Mouse (Mus musculus): ENCODE data around the gene Hoxc5. TPM values are rescaled to one million over a fixed set of nuclear protein-coding genes. Genes with fewer than 3 reads are reported as not detected.

The Hoxc5 gene
- polyA plus RNA-seq, 1 experiment from 2014 or later: not detected

DNA sequence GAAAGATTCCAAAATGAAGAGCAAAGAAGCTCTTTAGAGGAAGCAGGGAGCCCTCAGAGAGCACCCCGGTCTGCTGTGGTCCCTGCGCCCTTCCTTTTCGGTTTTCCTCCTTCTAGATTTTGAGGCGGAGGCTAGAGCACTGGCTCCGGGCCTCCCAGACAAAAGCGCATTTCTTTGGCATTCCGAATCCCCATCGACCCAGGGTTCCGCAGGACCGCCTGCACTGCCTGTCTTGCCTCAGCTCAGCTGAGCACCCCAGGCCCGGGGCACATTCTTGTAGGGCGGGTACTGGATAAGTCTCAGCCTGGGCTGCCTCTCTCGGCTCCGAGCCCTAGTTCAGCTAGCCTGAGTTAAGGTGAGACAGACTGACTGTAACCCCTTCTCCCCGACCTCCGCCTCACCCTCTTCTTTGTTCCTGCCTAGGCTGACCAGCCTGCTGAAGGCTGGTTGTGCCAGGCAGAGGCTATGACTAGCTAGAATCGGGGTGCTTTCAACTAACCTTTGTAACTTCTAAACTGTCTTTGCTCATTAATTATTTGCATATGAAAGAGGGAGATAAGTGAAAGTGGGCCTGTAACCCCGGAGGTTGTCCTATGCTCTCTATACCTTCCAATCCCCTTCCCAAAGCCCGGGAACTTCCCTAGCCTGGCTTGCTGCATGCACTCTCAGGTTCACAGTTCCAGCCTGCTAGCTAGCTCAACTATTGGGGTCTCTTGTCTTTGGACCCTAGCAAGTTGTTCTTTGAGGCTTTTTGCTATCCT, 48.3 kb downstream of the Hoxc5 start:
- no peaks in the 10 kb centered on the region for H3K36me3 ChIP-seq (ENCODE audit: control insufficient read depth, insufficient read depth, low read length)
- H3K27ac ChIP-seq (ENCODE audit: low read depth, low read length): no peak overlapping the region
- H3K9ac ChIP-seq (ENCODE audit: low read length): no peak overlapping the region
- no peak overlapping the region for H3K4me2 ChIP-seq
- no peak for ATAC-seq (ENCODE audit: low FRiP score)
- WGBS: under 1% methylated on average over 19 of the region's 19 CpGs
- no peak for DNase-seq (ENCODE audit: low spot score, missing footprints)
- H3K4me3 ChIP-seq (ENCODE audit: low read depth, low read length): no peak overlapping the region
- no peaks in the 10 kb centered on the region for H3K9me3 ChIP-seq (ENCODE audit: control insufficient read depth, low read length)
- peaks cover 99% of the 10 kb centered on the region for H3K27me3 ChIP-seq (ENCODE audit: control insufficient read depth, insufficient read depth, low read length)
- H3K4me1 ChIP-seq (ENCODE audit: control insufficient read depth, insufficient read depth, low read length): no peaks in the 10 kb centered on the region

DNA sequence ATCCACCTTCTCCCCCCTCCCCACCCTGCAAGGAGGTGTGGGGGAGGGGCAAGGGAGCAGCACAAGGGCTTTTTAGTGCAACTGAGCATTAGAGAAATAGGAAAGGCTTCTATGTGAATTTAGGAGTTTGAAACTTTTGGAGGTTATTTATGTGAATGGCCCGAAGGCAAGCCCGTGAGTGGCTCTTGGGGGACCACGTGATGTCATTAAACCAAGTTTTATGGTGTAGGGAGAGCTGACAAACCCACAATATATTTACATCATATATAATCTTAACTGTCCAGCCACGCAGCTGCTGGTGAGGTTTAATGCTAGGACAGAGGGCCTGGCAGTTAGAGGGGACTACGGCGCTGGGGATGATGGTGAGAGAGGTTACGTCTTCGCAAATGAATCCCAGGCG, 51.4 kb downstream of the Hoxc5 start, which contains the start of gene Hoxc4:
Gene Hoxc4 (plus strand): TSS at position 299 of the 400 bp plus-strand sequence.
- Histone ChIP-seq H3K27me3 (ENCODE audit: control insufficient read depth, insufficient read depth, low read length) (peaks cover 100% of the 10 kb centered on the region), H3K27ac (ENCODE audit: low read depth, low read length) (no peak within 1 kb of the TSS), H3K4me3 (ENCODE audit: low read depth, low read length) (no peak within 1 kb of the TSS), H3K9ac (ENCODE audit: low read length) (no peak within 1 kb of the TSS), H3K9me3 (ENCODE audit: control insufficient read depth, low read length) (no peaks in the 10 kb centered on the region), H3K4me2 (no peak within 1 kb of the TSS), H3K4me1 (ENCODE audit: control insufficient read depth, insufficient read depth, low read length) (no peaks in the 10 kb centered on the region), H3K36me3 (ENCODE audit: control insufficient read depth, insufficient read depth, low read length) (no peaks in the 10 kb centered on the region)
- no peak for ATAC-seq (ENCODE audit: low FRiP score)
- 2% methylated on average over 9 of the region's 9 CpGs for WGBS
- no peak for DNase-seq (ENCODE audit: low spot score, missing footprints)

DNA sequence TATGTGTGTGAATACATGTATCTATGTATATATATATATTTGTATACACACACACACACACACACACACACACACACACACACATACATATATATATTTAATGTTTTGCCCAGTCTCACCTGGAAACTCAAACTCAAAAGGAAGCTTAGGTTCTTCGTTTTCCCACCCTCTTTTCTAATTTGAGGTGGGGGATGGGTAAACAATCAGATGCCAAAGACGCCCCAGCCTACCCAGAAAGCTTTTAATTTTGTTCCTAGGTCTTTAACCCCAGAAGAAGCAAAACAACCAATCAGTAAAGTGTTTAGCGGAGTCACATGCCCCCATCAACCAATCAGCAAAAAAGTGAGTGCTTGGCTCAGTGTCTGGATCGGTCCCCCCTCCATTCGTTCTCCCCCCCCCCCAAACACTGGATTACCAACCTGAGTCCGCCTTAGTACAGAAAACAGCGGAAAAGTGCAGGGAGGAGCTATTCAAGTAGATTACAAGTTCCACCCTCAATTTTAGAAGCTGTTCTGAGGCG, 53.7 kb downstream of the Hoxc5 start:
- no peak for ATAC-seq (ENCODE audit: low FRiP score)
- H3K9ac ChIP-seq (ENCODE audit: low read length): no peak overlapping the region
- H3K36me3 ChIP-seq (ENCODE audit: control insufficient read depth, insufficient read depth, low read length): no peaks in the 10 kb centered on the region
- under 1% methylated on average over 8 of the region's 8 CpGs for WGBS
- H3K27ac ChIP-seq (ENCODE audit: low read depth, low read length): no peak overlapping the region
- no peak for DNase-seq (ENCODE audit: low spot score, missing footprints)
- peaks cover 100% of the 10 kb centered on the region for H3K27me3 ChIP-seq (ENCODE audit: control insufficient read depth, insufficient read depth, low read length)
- no peaks in the 10 kb centered on the region for H3K4me1 ChIP-seq (ENCODE audit: control insufficient read depth, insufficient read depth, low read length)
- no peak overlapping the region for H3K4me2 ChIP-seq
- no peaks in the 10 kb centered on the region for H3K9me3 ChIP-seq (ENCODE audit: control insufficient read depth, low read length)
- H3K4me3 ChIP-seq (ENCODE audit: low read depth, low read length): no peak overlapping the region

DNA sequence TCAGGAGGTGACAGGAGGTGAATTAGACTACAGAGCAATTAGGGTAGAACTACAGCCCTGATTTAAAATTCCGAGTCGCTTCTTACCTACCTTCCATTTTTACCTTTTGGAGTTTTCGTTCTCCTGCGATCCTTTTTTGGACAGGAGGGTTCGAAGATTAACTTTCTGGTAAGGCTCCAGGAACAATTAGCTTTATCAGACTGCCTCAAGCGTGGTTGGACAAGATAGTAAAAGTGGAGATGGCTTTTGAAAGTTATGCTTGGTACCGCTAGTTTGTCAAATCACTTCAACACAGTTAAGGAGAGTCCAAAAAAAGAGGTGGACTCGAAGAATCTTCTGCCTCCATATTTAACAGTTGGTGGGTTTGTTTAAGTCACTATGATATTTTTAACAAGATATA, 54.3 kb downstream of the Hoxc5 start:
- WGBS: 6% methylated on average over 8 of the region's 8 CpGs
- ATAC-seq (ENCODE audit: low FRiP score): no peak
- Histone ChIP-seq H3K4me2 (no peak overlapping the region), H3K9me3 (ENCODE audit: control insufficient read depth, low read length) (no peaks in the 10 kb centered on the region), H3K4me3 (ENCODE audit: low read depth, low read length) (no peak overlapping the region), H3K36me3 (ENCODE audit: control insufficient read depth, insufficient read depth, low read length) (no peaks in the 10 kb centered on the region), H3K9ac (ENCODE audit: low read length) (no peak overlapping the region), H3K27ac (ENCODE audit: low read depth, low read length) (no peak overlapping the region), H3K27me3 (ENCODE audit: control insufficient read depth, insufficient read depth, low read length) (peaks cover 100% of the 10 kb centered on the region), H3K4me1 (ENCODE audit: control insufficient read depth, insufficient read depth, low read length) (no peaks in the 10 kb centered on the region)
- DNase-seq (ENCODE audit: low spot score, missing footprints): no peak

DNA sequence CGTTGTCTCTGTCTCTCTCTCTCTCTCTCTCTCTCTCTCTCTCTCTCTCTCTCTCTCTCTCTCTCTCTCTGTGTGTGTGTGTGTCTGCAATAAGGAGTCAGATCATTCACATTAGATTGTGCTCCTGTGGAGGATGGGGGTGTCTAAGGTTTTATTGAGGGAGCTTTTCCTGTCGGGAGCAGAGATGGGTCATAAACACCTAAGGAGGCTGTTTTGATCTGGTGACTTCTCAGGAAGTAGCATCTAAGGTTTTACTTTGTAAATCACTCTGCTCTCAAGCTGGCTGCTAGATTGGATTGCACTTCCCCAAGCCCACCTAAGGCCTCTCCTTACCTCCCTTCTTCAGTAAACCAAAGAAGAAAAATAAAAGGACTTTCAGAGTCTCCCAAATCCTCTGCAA, 56.9 kb downstream of the Hoxc5 start:
- WGBS: 6% methylated on average over 2 of the region's 2 CpGs
- no peak for DNase-seq (ENCODE audit: low spot score, missing footprints)
- no peak overlapping the region for H3K4me2 ChIP-seq
- H3K4me3 ChIP-seq (ENCODE audit: low read depth, low read length): no peak overlapping the region
- H3K4me1 ChIP-seq (ENCODE audit: control insufficient read depth, insufficient read depth, low read length): no peaks in the 10 kb centered on the region
- no peak for ATAC-seq (ENCODE audit: low FRiP score)
- no peak overlapping the region for H3K9ac ChIP-seq (ENCODE audit: low read length)
- H3K27me3 ChIP-seq (ENCODE audit: control insufficient read depth, insufficient read depth, low read length): peaks cover 100% of the 10 kb centered on the region
- no peaks in the 10 kb centered on the region for H3K9me3 ChIP-seq (ENCODE audit: control insufficient read depth, low read length)
- H3K36me3 ChIP-seq (ENCODE audit: control insufficient read depth, insufficient read depth, low read length): no peaks in the 10 kb centered on the region
- no peak overlapping the region for H3K27ac ChIP-seq (ENCODE audit: low read depth, low read length)

DNA sequence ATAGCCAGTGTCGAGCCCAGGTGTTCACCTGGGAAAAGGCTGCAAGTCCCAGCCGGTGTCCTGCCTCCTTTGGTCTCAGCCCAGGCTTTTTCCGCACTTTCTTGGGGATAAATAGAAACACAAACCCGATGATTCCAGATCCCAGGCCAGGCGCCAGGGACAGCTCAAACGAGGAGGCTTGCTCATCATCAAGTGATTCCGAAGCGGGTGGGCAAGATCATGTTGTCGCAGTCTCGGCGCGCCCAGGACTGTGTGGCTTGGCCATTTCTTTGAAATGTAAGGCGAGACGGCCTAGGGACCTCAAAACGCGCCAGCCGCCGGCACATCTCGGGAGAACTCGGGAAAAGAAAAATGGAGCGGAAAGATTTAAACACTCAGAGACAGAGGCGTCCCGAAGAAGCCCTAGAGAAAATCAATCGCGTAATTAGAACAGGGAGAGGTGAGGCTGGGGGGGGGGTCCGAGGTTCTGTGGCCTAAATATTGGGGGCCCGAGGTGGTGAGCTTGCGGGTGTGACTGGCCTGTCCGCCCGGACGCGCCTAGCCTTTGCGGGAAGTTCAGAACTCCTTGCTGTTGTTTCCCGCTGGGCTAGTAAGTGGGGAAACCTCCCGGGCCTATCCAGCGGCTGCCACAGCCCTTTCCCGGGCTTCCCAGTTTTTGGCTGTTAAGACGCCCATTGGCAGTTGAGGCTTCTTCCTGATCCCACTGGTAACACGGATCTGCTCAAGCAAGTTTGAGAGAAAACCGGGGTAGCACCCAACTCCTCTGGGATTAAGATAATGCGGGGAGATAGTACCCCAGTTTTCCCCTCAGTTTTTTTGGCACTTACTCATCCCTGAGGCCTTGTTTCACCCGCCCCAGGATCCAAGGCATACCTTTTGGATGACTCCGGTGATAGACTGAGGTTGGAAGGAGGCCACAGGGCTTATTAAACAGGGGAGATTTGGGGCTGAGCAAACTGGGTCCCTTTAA, 60.3 kb downstream of the Hoxc5 start:
- Histone ChIP-seq H3K9ac (ENCODE audit: low read length) (no peak overlapping the region), H3K36me3 (ENCODE audit: control insufficient read depth, insufficient read depth, low read length) (no peaks in the 10 kb centered on the region), H3K27me3 (ENCODE audit: control insufficient read depth, insufficient read depth, low read length) (peaks cover 98% of the 10 kb centered on the region), H3K4me2 (no peak overlapping the region), H3K27ac (ENCODE audit: low read depth, low read length) (no peak overlapping the region), H3K9me3 (ENCODE audit: control insufficient read depth, low read length) (no peaks in the 10 kb centered on the region), H3K4me1 (ENCODE audit: control insufficient read depth, insufficient read depth, low read length) (no peaks in the 10 kb centered on the region), H3K4me3 (ENCODE audit: low read depth, low read length) (no peak overlapping the region)
- 1% methylated on average over 43 of the region's 43 CpGs for WGBS
- DNase-seq (ENCODE audit: low spot score, missing footprints) (no peak), ATAC-seq (ENCODE audit: low FRiP score) (no peak)

DNA sequence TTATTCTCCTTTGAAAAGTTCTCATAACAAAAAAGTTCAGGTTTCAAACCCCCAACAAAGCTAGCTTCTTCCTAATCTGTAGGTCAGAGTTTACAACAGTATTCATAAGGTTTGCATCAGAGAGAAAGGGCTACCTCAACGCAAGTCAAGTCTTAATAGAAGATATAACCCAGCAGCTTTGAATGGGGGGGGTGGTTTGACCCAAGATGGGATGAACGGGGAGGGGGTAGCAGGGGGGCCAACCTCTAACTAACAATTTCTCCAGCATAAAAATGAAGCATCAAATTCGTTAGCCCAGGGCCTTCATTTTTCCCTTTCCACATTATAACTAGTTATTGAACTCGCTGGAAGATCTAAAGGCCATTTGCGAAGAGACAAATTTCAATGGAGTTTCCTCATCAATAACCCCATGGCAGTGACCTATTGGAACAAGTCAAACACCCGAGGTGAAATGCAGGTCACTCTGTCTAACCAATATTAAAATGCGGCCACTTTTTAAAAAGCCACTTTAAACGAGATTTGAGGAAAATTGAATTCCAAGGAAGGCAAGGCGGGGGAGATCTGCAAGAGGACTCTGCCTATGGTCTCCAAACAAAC, 61.8 kb downstream of the Hoxc5 start:
- no peak overlapping the region for H3K4me2 ChIP-seq
- H3K36me3 ChIP-seq (ENCODE audit: control insufficient read depth, insufficient read depth, low read length): no peaks in the 10 kb centered on the region
- DNase-seq (ENCODE audit: low spot score, missing footprints): peak; percentile 92
- H3K9me3 ChIP-seq (ENCODE audit: control insufficient read depth, low read length): no peaks in the 10 kb centered on the region
- H3K27ac ChIP-seq (ENCODE audit: low read depth, low read length): no peak overlapping the region
- no peaks in the 10 kb centered on the region for H3K4me1 ChIP-seq (ENCODE audit: control insufficient read depth, insufficient read depth, low read length)
- H3K9ac ChIP-seq (ENCODE audit: low read length): no peak overlapping the region
- no peak for ATAC-seq (ENCODE audit: low FRiP score)
- peaks cover 98% of the 10 kb centered on the region for H3K27me3 ChIP-seq (ENCODE audit: control insufficient read depth, insufficient read depth, low read length)
- 7% methylated on average over 9 of the region's 9 CpGs for WGBS
- no peak overlapping the region for H3K4me3 ChIP-seq (ENCODE audit: low read depth, low read length)

DNA sequence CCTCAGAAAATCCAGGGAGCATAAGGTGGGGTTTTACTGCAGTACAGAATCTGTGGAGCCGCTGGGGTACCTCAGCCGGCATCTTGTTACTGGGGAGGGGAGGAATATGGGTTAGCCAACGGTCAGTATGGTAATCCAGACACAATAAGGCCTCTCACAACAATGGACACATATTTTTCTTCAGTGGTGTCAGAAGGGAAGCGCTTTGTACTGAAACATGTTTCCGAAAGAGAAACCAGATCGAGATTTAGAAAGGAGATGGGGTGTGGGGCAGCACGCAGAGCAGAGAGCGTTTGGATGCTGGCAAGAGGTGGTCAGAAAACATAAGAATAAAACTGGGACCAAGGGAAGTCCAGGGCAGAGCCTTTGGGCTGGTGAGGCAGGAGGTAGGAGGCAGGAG, 62.9 kb downstream of the Hoxc5 start:
- ATAC-seq (ENCODE audit: low FRiP score): no peak
- WGBS: under 1% methylated on average over 8 of the region's 8 CpGs

More for the DNA sequence above, 62.9 kb downstream of the Hoxc5 start:
- no peak overlapping the region for H3K4me2 ChIP-seq
- H3K4me3 ChIP-seq (ENCODE audit: low read depth, low read length): no peak overlapping the region
- no peaks in the 10 kb centered on the region for H3K36me3 ChIP-seq (ENCODE audit: control insufficient read depth, insufficient read depth, low read length)
- no peaks in the 10 kb centered on the region for H3K4me1 ChIP-seq (ENCODE audit: control insufficient read depth, insufficient read depth, low read length)
- no peaks in the 10 kb centered on the region for H3K9me3 ChIP-seq (ENCODE audit: control insufficient read depth, low read length)
- H3K9ac ChIP-seq (ENCODE audit: low read length): no peak overlapping the region
- DNase-seq (ENCODE audit: low spot score, missing footprints): peak; percentile 90
- no peak overlapping the region for H3K27ac ChIP-seq (ENCODE audit: low read depth, low read length)
- peaks cover 98% of the 10 kb centered on the region for H3K27me3 ChIP-seq (ENCODE audit: control insufficient read depth, insufficient read depth, low read length)
